Mouse (Mus musculus): ENCODE results near the gene Scg3.

- TF ChIP-seq EP300 (IDR thresholded peaks at IDR 0.05) (no peak), CTCF (IDR thresholded peaks at IDR 0.05) (peak; percentile 49)
Measured at GRCm38 (mm10) chr9:75599191-75599841, 84.5 kb downstream of the Scg3 start.
